5 mouse cellular contexts compared by ENCODE assay signal in the genomic region with DNA sequence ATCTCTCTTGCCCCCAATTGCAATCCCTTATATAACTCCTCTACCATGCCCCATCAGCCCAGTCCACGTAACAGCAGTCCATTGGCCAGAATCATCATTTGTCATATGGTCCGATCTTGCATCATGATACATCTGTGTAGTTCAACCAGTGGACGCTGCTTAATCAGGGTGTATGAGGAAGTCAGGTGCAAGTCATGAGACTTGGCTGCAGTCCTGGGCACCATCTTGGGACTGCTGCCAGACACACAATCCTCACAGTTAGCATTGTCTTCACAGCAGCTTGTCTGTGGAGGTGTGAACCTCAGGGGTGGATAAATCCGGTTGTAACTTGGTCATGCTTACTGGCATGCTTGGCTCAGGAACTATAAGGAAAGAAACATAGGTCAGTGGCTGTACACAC. TPM values are rescaled to one million over a fixed set of nuclear protein-coding genes. Genes with fewer than 3 reads are reported as not detected.
A peak's percentile ranks its signal among the peaks of the same experiment; 100 is the strongest.
DNase-seq lines count a peak whose midpoint lies in the region; TF ChIP-seq lines count a peak whose summit lies in the region.
"Not testable (repeated sequence)": the region's sequence is repeated elsewhere in the genome, so short reads cannot be mapped to it uniquely, and the experiment has no call there.

No protein-coding gene starts in this region.

- not testable (repeated sequence) for TF ChIP-seq CTCF in MEL (IDR thresholded peaks at IDR 0.05 in 2 of 3, conservative IDR thresholded peaks at IDR 0.05 in 1 of 3; ENCODE audit: control insufficient read depth in 1 of 3, insufficient read depth in 1 of 3, low read depth in 2 of 3, low read length in 3 of 3, poor library complexity in 1 of 3, severe bottlenecking in 1 of 3)

- peak; percentile 44 to 62 for TF ChIP-seq EP300 in MEL (IDR thresholded peaks at IDR 0.05; ENCODE audit: low read depth in 1 of 2, low read length in 2 of 2)

- H3K9ac ChIP-seq in MEL (ENCODE audit: control insufficient read depth, low read depth, low read length, poor library complexity, severe bottlenecking): not testable (repeated sequence)

- not testable (repeated sequence) for H3K4me1 ChIP-seq in MEL (ENCODE audit: control insufficient read depth in 1 of 2, insufficient read depth in 2 of 2, low read length in 2 of 2)

- not testable (repeated sequence) for H3K9me3 ChIP-seq in MEL (replicated peaks; ENCODE audit: insufficient read depth, low read length)

- DNase-seq in 416B (ENCODE audit: low read depth) (peak; percentile 38), MEL (ENCODE audit: low read depth, low spot score) (peak; percentile 88), MEL-GATA-1-ER (ENCODE audit: extremely low read depth, low read depth) (peak; percentile 41), MN1 (ENCODE audit: low spot score) (peak; percentile 41), NIH3T3 (ENCODE audit: low read depth) (peak; percentile 66)

- TF ChIP-seq RAD21 in MEL (IDR thresholded peaks at IDR 0.05; ENCODE audit: low read depth, low read length): not testable (repeated sequence)

- not testable (repeated sequence) for TF ChIP-seq POLR2A in MEL (IDR thresholded peaks at IDR 0.05; ENCODE audit: control insufficient read depth in 1 of 2, insufficient read depth in 1 of 2, low read depth in 1 of 2, low read length in 2 of 2, poor library complexity in 1 of 2)

- H3K4me3 ChIP-seq in MEL (ENCODE audit: control insufficient read depth in 1 of 2, insufficient read depth in 1 of 2, low read depth in 2 of 2, low read length in 2 of 2): not testable (repeated sequence)

- not testable (repeated sequence) for H3K36me3 ChIP-seq in MEL (ENCODE audit: control insufficient read depth in 1 of 2, insufficient read depth in 2 of 2, low read length in 2 of 2)

- not testable (repeated sequence) for H3K79me2 ChIP-seq in MEL (ENCODE audit: control insufficient read depth, insufficient read depth, low read length, poor library complexity)

- not testable (repeated sequence) for H3K27me3 ChIP-seq in MEL (ENCODE audit: control insufficient read depth in 1 of 2, insufficient read depth in 2 of 2, low read length in 2 of 2)

- H3K27ac ChIP-seq in MEL (ENCODE audit: control insufficient read depth, low read depth, low read length): peak overlapping the region; percentile 36

TF ChIP-seq in MEL, 35 proteins besides CTCF, POLR2A, EP300 and RAD21:
- TF ChIP-seq BHLHE40 (IDR thresholded peaks at IDR 0.05; ENCODE audit: borderline replicate concordance, low read depth, low read length) (peak; percentile 93), USF1 (IDR thresholded peaks at IDR 0.05; ENCODE audit: low read depth, low read length) (peak; percentile 65), TBP (IDR thresholded peaks at IDR 0.05; ENCODE audit: low read depth, low read length) (0 out of 2 replicates have a peak, but pooled peaks have one; percentile 10), GATA1 (IDR thresholded peaks at IDR 0.05; ENCODE audit: low read depth, low read length) (peak; percentile 15; the same call in 1 of the 2 replicates), ETS1 (IDR thresholded peaks at IDR 0.05; ENCODE audit: low read depth, low read length) (peak; percentile 86), MYB (IDR thresholded peaks at IDR 0.05; ENCODE audit: low read depth, low read length) (peak; percentile 26; the same call in 1 of the 2 replicates), TCF12 (IDR thresholded peaks at IDR 0.05; ENCODE audit: low read depth, low read length) (peak; percentile 21; the same call in 1 of the 2 replicates), USF2 (IDR thresholded peaks at IDR 0.05; ENCODE audit: borderline replicate concordance in 1 of 2, insufficient read depth in 1 of 2, low read depth in 1 of 2, low read length in 2 of 2) (0 out of 4 replicates have a peak, but pooled peaks of 1 of the 2 experiments have one; percentile 22), MAX (IDR thresholded peaks at IDR 0.05; ENCODE audit: low read length) (0 out of 2 replicates have a peak, but pooled peaks have one; percentile 33)
TF ChIP-seq in MEL: peak in this region for 9; not testable (repeated sequence) for 26.

RNA-seq across cellular contexts. Expression of gene Luc7l, which starts 45.6 kb away (rescaled TPM):
- 54.3 and 58.4 TPM in 2 replicates for total RNA-seq in MEL (2012; rRNA removed)
- polyA plus RNA-seq in MEL (2012; ENCODE audit: insufficient read depth in 1 of 2, insufficient read length in 2 of 2, low read depth in 1 of 2, low replicate concordance in 2 of 2, missing spikeins in 1 of 2): 10 to 100 TPM in 1 of 2 experiments, not detected in 1; 59.2 TPM

RNA-seq across cellular contexts. Expression of gene Fam234a, which starts 54.3 kb away (rescaled TPM):
- not detected in 2 replicates for total RNA-seq in MEL (2012; rRNA removed)
- under 1 TPM in 1 of 2 experiments, not detected in 1; 0.10 TPM for polyA plus RNA-seq in MEL (2012; ENCODE audit: insufficient read depth in 1 of 2, insufficient read length in 2 of 2, low read depth in 1 of 2, low replicate concordance in 2 of 2, missing spikeins in 1 of 2)

Comparison
In these comparisons a context has a peak if more than half of its experiments do, and no peak if none do; other contexts are left out.
1. DNase-seq: peak in every context shown above with its lines; median percentile 88 in MEL; 66 in NIH3T3; 41 in MEL-GATA-1-ER; 41 in MN1; 38 in 416B.